Mouse (Mus musculus) CH12.LX (cell line): ENCODE results near the gene Rad52. TPM values are rescaled to one million over a fixed set of nuclear protein-coding genes. Genes with fewer than 3 reads are reported as not detected.

Experiments
- DNase-seq: peaks from one replicate; pipeline ENCODE4 v3.0.0-alpha.2; 2013; ENCODE audit errors: extremely low read depth
- H3K27ac ChIP-seq: 2 replicates; pipeline ENCODE4 v1.5.1; 2012; ENCODE audit warnings: low read depth, mild to moderate bottlenecking, control low read depth, moderate library complexity; ENCODE audit not compliant: insufficient read depth
- H3K27me3 ChIP-seq: replicated peaks from 2 replicates; pipeline ENCODE3; 2012; ENCODE audit warnings: inconsistent platforms
- H3K36me3 ChIP-seq, 2 experiments: replicated peaks in 1 of 2; 2 replicates each; pipeline versions ENCODE3 to v1.6.1; 2012; ENCODE audit warnings: inconsistent platforms in 1 of 2, low read length in 1 of 2, mild to moderate bottlenecking in 1 of 2, mixed read lengths in 1 of 2, moderate library complexity in 1 of 2; ENCODE audit not compliant: control insufficient read depth in 1 of 2, insufficient read depth in 1 of 2
- H3K4me1 ChIP-seq, 2 experiments: 2 replicates each; pipeline ENCODE4 v1.6.1; 2012; ENCODE audit warnings: inconsistent platforms in 1 of 2, moderate library complexity in 1 of 2; ENCODE audit not compliant: insufficient read depth in 2 of 2, control insufficient read depth in 1 of 2
- H3K4me2 ChIP-seq: 2 replicates; pipeline ENCODE4 v1.6.1; 2012; ENCODE audit warnings: low read depth, mild to moderate bottlenecking, control low read depth; ENCODE audit not compliant: poor library complexity, insufficient read depth, severe bottlenecking
- H3K4me3 ChIP-seq, 3 experiments: fragments of 150-350 bp in 1 of 3; sonication (generic) in 1 of 3; replicated peaks in 1 of 3; 2 replicates each; pipeline versions ENCODE3 to v1.5.1; 2011 to 2012; ENCODE audit warnings: low read depth in 2 of 3, low read length in 2 of 3, mild to moderate bottlenecking in 2 of 3, moderate library complexity in 2 of 3, control low read depth in 1 of 3, improper control_type of control experiment in 1 of 3, inconsistent platforms in 1 of 3, mixed read lengths in 1 of 3; ENCODE audit not compliant: poor library complexity in 1 of 3
- H3K79me2 ChIP-seq: replicated peaks from 2 replicates; pipeline ENCODE4 v1.6.1; 2012; ENCODE audit warnings: mild to moderate bottlenecking, moderate library complexity; ENCODE audit not compliant: control insufficient read depth, poor library complexity, insufficient read depth, severe bottlenecking; ENCODE audit errors: extremely low read depth
- H3K9ac ChIP-seq: 2 replicates; pipeline ENCODE4 v1.6.1; 2012; ENCODE audit warnings: low read depth, mild to moderate bottlenecking, control low read depth, moderate library complexity; ENCODE audit not compliant: insufficient read depth
- H3K9me3 ChIP-seq: replicated peaks from 2 replicates; pipeline ENCODE3; 2012; ENCODE audit warnings: low read length, inconsistent platforms, mixed read lengths
- BHLHE40 ChIP-seq: IDR thresholded peaks from 2 replicates; pipeline ENCODE4 v1.6.1; 2011; ENCODE audit warnings: mild to moderate bottlenecking, low read depth, low read length, improper control_type of control experiment
- CHD1 ChIP-seq: IDR thresholded peaks from 2 replicates; pipeline ENCODE4 v1.6.1; 2012; ENCODE audit warnings: low read depth, low read length, improper control_type of control experiment, inconsistent platforms
- CHD2 ChIP-seq: IDR thresholded peaks from 2 replicates; pipeline ENCODE4 v1.6.1; 2011; ENCODE audit warnings: low read length, improper control_type of control experiment
- CTCF ChIP-seq, 2 experiments: IDR thresholded peaks in 1 of 2; conservative IDR thresholded peaks in 1 of 2; 2 replicates each; pipeline ENCODE4 v1.5.1; 2011 to 2012; ENCODE audit warnings: low read depth in 2 of 2, low read length in 2 of 2, improper control_type of control experiment in 1 of 2, inconsistent platforms in 1 of 2, mild to moderate bottlenecking in 1 of 2, moderate library complexity in 1 of 2
- E2F4 ChIP-seq: IDR thresholded peaks from 2 replicates; pipeline ENCODE4 v1.6.1; 2011; ENCODE audit warnings: low read depth, low read length, improper control_type of control experiment; ENCODE audit not compliant: insufficient replicate concordance
- ELF1 ChIP-seq: IDR thresholded peaks from 2 replicates; pipeline ENCODE4 v1.6.1; 2014; ENCODE audit warnings: low read depth, mild to moderate bottlenecking, inconsistent platforms, low read length, improper control_type of control experiment
- EP300 ChIP-seq: IDR thresholded peaks from 2 replicates; pipeline ENCODE4 v1.6.1; 2011; ENCODE audit warnings: low read length, improper control_type of control experiment
- ETS1 ChIP-seq: conservative IDR thresholded peaks from 2 replicates; pipeline ENCODE4 v1.6.1; 2012; ENCODE audit warnings: low read depth, mild to moderate bottlenecking, inconsistent platforms, low read length, improper control_type of control experiment, moderate library complexity
- GABPA ChIP-seq: IDR thresholded peaks from 2 replicates; pipeline ENCODE4 v1.6.1; 2012; ENCODE audit warnings: low read depth, low read length, improper control_type of control experiment, inconsistent platforms; ENCODE audit not compliant: insufficient replicate concordance
- HCFC1 ChIP-seq: IDR thresholded peaks from 2 replicates; pipeline ENCODE4 v1.6.1; 2012; ENCODE audit warnings: low read depth, mild to moderate bottlenecking, inconsistent platforms, low read length, improper control_type of control experiment
- IRF4 ChIP-seq: IDR thresholded peaks from 2 replicates; pipeline ENCODE4 v1.6.1; 2014; ENCODE audit warnings: low read depth, mild to moderate bottlenecking, inconsistent platforms, low read length, improper control_type of control experiment
- JUN ChIP-seq: IDR thresholded peaks from 2 replicates; pipeline ENCODE4 v1.6.1; 2011; ENCODE audit warnings: low read depth, mild to moderate bottlenecking, low read length, improper control_type of control experiment, moderate library complexity; ENCODE audit not compliant: insufficient read depth
- JUND ChIP-seq: conservative IDR thresholded peaks from 2 replicates; pipeline ENCODE4 v1.6.1; 2011; ENCODE audit warnings: low read depth, low read length, improper control_type of control experiment
- KAT2A ChIP-seq: IDR thresholded peaks from 2 replicates; pipeline ENCODE4 v1.6.1; 2012; ENCODE audit warnings: low read length, improper control_type of control experiment, inconsistent platforms; ENCODE audit not compliant: insufficient replicate concordance
- MAFK ChIP-seq: IDR thresholded peaks from 2 replicates; pipeline ENCODE4 v1.6.1; 2011; ENCODE audit warnings: low read length, improper control_type of control experiment; ENCODE audit not compliant: insufficient replicate concordance
- MAX ChIP-seq: IDR thresholded peaks from 2 replicates; pipeline ENCODE4 v1.6.1; 2011; ENCODE audit warnings: low read length, improper control_type of control experiment
- MAZ ChIP-seq: IDR thresholded peaks from 2 replicates; pipeline ENCODE4 v1.6.1; 2012; ENCODE audit warnings: low read depth, mild to moderate bottlenecking, inconsistent platforms, low read length, improper control_type of control experiment, moderate library complexity
- MEF2A ChIP-seq: IDR thresholded peaks from 2 replicates; pipeline ENCODE4 v1.6.1; 2014; ENCODE audit warnings: low read depth, mild to moderate bottlenecking, inconsistent platforms, low read length, improper control_type of control experiment, borderline replicate concordance
- MXI1 ChIP-seq: IDR thresholded peaks from 2 replicates; pipeline ENCODE4 v1.6.1; 2011; ENCODE audit warnings: mild to moderate bottlenecking, low read depth, low read length, improper control_type of control experiment
- MYC ChIP-seq: IDR thresholded peaks from 2 replicates; pipeline ENCODE4 v1.6.1; 2011; ENCODE audit warnings: low read depth, mild to moderate bottlenecking, improper control_type of control experiment, low read length
- NELFE ChIP-seq: IDR thresholded peaks from 2 replicates; pipeline ENCODE4 v1.6.1; 2011; ENCODE audit warnings: low read depth, low read length, improper control_type of control experiment
- NRF1 ChIP-seq: IDR thresholded peaks from 2 replicates; pipeline ENCODE4 v1.6.1; 2014; ENCODE audit warnings: low read depth, mild to moderate bottlenecking, inconsistent platforms, low read length, improper control_type of control experiment, moderate library complexity
- PAX5 ChIP-seq: IDR thresholded peaks from 2 replicates; pipeline ENCODE4 v1.6.1; 2012; ENCODE audit warnings: low read length, inconsistent platforms, mixed read lengths
- POLR2A ChIP-seq: IDR thresholded peaks from 2 replicates; pipeline ENCODE4 v1.6.1; 2011; ENCODE audit warnings: low read depth, mild to moderate bottlenecking, improper control_type of control experiment, low read length
- POLR2AphosphoS2 ChIP-seq: IDR thresholded peaks from 2 replicates; pipeline ENCODE4 v1.6.1; 2011; ENCODE audit warnings: low read depth, low read length, improper control_type of control experiment
- RAD21 ChIP-seq: IDR thresholded peaks from 2 replicates; pipeline ENCODE4 v1.6.1; 2011; ENCODE audit warnings: low read depth, mild to moderate bottlenecking, low read length, improper control_type of control experiment, moderate library complexity
- RCOR1 ChIP-seq: conservative IDR thresholded peaks from 2 replicates; pipeline ENCODE4 v1.6.1; 2012; ENCODE audit warnings: low read depth, mild to moderate bottlenecking, inconsistent platforms, low read length, improper control_type of control experiment
- SIN3A ChIP-seq: IDR thresholded peaks from 2 replicates; pipeline ENCODE4 v1.6.1; 2012; ENCODE audit warnings: low read length, improper control_type of control experiment, inconsistent platforms
- SMC3 ChIP-seq: IDR thresholded peaks from 2 replicates; pipeline ENCODE4 v1.6.1; 2011; ENCODE audit warnings: low read depth, low read length, improper control_type of control experiment
- TBP ChIP-seq: conservative IDR thresholded peaks from 2 replicates; pipeline ENCODE4 v1.6.1; 2011; ENCODE audit warnings: low read depth, low read length, improper control_type of control experiment
- TCF12 ChIP-seq: IDR thresholded peaks from 2 replicates; pipeline ENCODE4 v1.6.1; 2014; ENCODE audit warnings: low read depth, mild to moderate bottlenecking, inconsistent platforms, low read length, improper control_type of control experiment
- UBTF ChIP-seq: IDR thresholded peaks from 2 replicates; pipeline ENCODE4 v1.6.1; 2012; ENCODE audit warnings: low read depth, mild to moderate bottlenecking, inconsistent platforms, low read length, improper control_type of control experiment, moderate library complexity
- USF1 ChIP-seq: IDR thresholded peaks from 2 replicates; pipeline ENCODE4 v1.6.1; 2014; ENCODE audit warnings: low read depth, mild to moderate bottlenecking, inconsistent platforms, low read length, improper control_type of control experiment
- USF2 ChIP-seq: conservative IDR thresholded peaks from 2 replicates; pipeline ENCODE4 v1.6.1; 2011; ENCODE audit warnings: low read depth, low read length, improper control_type of control experiment
- ZC3H11A ChIP-seq: IDR thresholded peaks from 2 replicates; pipeline ENCODE4 v1.6.1; 2012; ENCODE audit warnings: low read depth, mild to moderate bottlenecking, inconsistent platforms, low read length, improper control_type of control experiment
- ZKSCAN1 ChIP-seq: IDR thresholded peaks from 2 replicates; pipeline ENCODE4 v1.6.1; 2012; ENCODE audit warnings: low read depth, inconsistent platforms, low read length, improper control_type of control experiment, borderline replicate concordance
- ZMIZ1 ChIP-seq: IDR thresholded peaks from 2 replicates; pipeline ENCODE4 v1.6.1; 2012; ENCODE audit warnings: low read depth, mild to moderate bottlenecking, inconsistent platforms, low read length, improper control_type of control experiment
- ZNF384 ChIP-seq: IDR thresholded peaks from 2 replicates; pipeline ENCODE4 v1.6.1; 2012; ENCODE audit warnings: low read depth, low read length, improper control_type of control experiment, inconsistent platforms
- dilution Hi-C: fragments of 300-500 bp; cut with MboI; formaldehyde crosslinking; loops from 2 replicates; pipeline ENCODE4 v1.14.3; 2020; ENCODE audit warnings: low sequenced_read_pairs; ENCODE audit not compliant: extremely low pct_unique_long_range_greater_than_20kb, extremely low pct_ligation_motif_present
- in situ Hi-C: fragments of 300-500 bp; cut with MboI; formaldehyde crosslinking; loops from 3 replicates; pipeline ENCODE4 v1.14.3; 2019; ENCODE audit warnings: low sequenced_read_pairs, low pct_ligation_motif_present, low pct_unique_long_range_greater_than_20kb, mixed read lengths
- polyA plus RNA-seq: library from polyadenylated mRNA; unstranded; fragments of >175 nt; gene quantifications from 2 replicates; pipeline ENCODE4 v1.2.1, GENCODE M21; 2012; ENCODE audit warnings: low read depth; ENCODE audit not compliant: insufficient read length
- total RNA-seq, 2 experiments: library from RNA; depleted of rRNA; stranded (reverse); fragments of 300-350 nt in 1 of 2; fragments of >200 nt in 1 of 2; gene quantifications; 2 replicates each; pipeline ENCODE4 v1.2.3; 2012 to 2014

The Rad52 gene
- total RNA-seq (2012; rRNA removed): 8.4 and 10.2 TPM in 2 replicates
- 12.2 and 14.2 TPM in 2 replicates for total RNA-seq (2014; rRNA removed)
- 8.8 and 9.3 TPM in 2 replicates for polyA plus RNA-seq

GRCm38 (mm10) chr6:119902204-119903080 lies at the start of gene Rad52:
Rad52 (plus strand) TSS chr6:119902698.
- Histone ChIP-seq H3K4me2 (peak within 1 kb of the TSS; percentile 92), H3K9me3 (no peaks in the 10 kb centered on the region), H3K9ac (peak within 1 kb of the TSS; percentile 85), H3K4me1 (peaks cover 0 to 11% of the 10 kb centered on the region in 2 experiments; a peak in 3 of 4 replicates), H3K36me3 (peaks cover 0 to 27% of the 10 kb centered on the region in 2 experiments), H3K27ac (peak within 1 kb of the TSS; percentile 46), H3K79me2 (peaks cover 15% of the 10 kb centered on the region), H3K4me3 (peak within 1 kb of the TSS; percentile 92 to 96 (median 95)), H3K27me3 (no peaks in the 10 kb centered on the region)
- no peak for TF ChIP-seq BHLHE40
- peak; percentile 85 for TF ChIP-seq TCF12
- TF ChIP-seq HCFC1: peak; percentile 85
- no peak for TF ChIP-seq CTCF (conservative IDR thresholded peaks at IDR 0.05 in 1 of 2, IDR thresholded peaks at IDR 0.05 in 1 of 2; ENCODE audit: low read depth in 2 of 2, low read length in 2 of 2)
- TF ChIP-seq ZNF384: 0 out of 2 replicates have a peak, but pooled peaks have one; percentile 16
- no peak for TF ChIP-seq NRF1
- TF ChIP-seq MAX: peak; percentile 59
- no peak for TF ChIP-seq MYC
- no peak; the same call in none of the 2 replicates for TF ChIP-seq IRF4
- TF ChIP-seq CHD2: no peak
- TF ChIP-seq PAX5: no peak
- TF ChIP-seq USF1: no peak
- no peak for TF ChIP-seq ZC3H11A
- TF ChIP-seq ELF1: peak; percentile 47
- TF ChIP-seq SMC3: no peak
- no peak for TF ChIP-seq JUND
- TF ChIP-seq GABPA: no peak
- no peak for TF ChIP-seq USF2
- no peak for TF ChIP-seq RCOR1
- TF ChIP-seq KAT2A: peak; percentile 76; the same call in 1 of the 2 replicates
- no peak for TF ChIP-seq E2F4
- peak; percentile 73; the same call in 1 of the 2 replicates for TF ChIP-seq TBP
- peak; percentile 81 for TF ChIP-seq NELFE
- TF ChIP-seq RAD21: no peak
- no peak for TF ChIP-seq JUN
- 0 out of 2 replicates have a peak, but pooled peaks have one; percentile 54 for TF ChIP-seq POLR2AphosphoS2
- no peak for TF ChIP-seq MAFK
- TF ChIP-seq MXI1: peak; percentile 76
- no peak for TF ChIP-seq UBTF
- TF ChIP-seq CHD1: no peak
- TF ChIP-seq ZMIZ1: peak; percentile 80
- TF ChIP-seq SIN3A: peak; percentile 86
- TF ChIP-seq MEF2A: 0 out of 2 replicates have a peak, but pooled peaks have one; percentile 12
- TF ChIP-seq EP300: no peak
- no peak for TF ChIP-seq ZKSCAN1
- peak; percentile 83 for TF ChIP-seq POLR2A
- no peak for TF ChIP-seq ETS1
- TF ChIP-seq MAZ: no peak
- DNase-seq: peak; percentile 87
- dilution Hi-C loops: no loop called here
- in situ Hi-C loops: loop anchor here (25.0 kb wide), 2 partner anchors 90 to 415 kb away; partner anchors contain the start of gene Fbxl14
